Mouse (Mus musculus): ENCODE data around the gene Vmn1r85. TPM values are rescaled to one million over a fixed set of nuclear protein-coding genes. Genes with fewer than 3 reads are reported as not detected.

Vmn1r85 gene
- polyA plus RNA-seq, 1 experiment from 2014 or later, result 0.17 TPM

- 1% methylated on average over 45 of the region's 45 CpGs for WGBS
- Histone ChIP-seq H3K9me3 (ENCODE audit: control insufficient read depth, low read length) (no peaks in the 10 kb centered on the region), H3K4me3 (ENCODE audit: low read depth, low read length) (peak within 1 kb of the TSS; percentile 53), H3K27me3 (ENCODE audit: control insufficient read depth, insufficient read depth, low read length) (no peaks in the 10 kb centered on the region), H3K4me2 (ENCODE audit: low read depth, low read length) (peak within 1 kb of the TSS; percentile 87), H3K27ac (ENCODE audit: low read depth, low read length) (peak within 1 kb of the TSS; percentile 83), H3K9ac (replicated peaks; ENCODE audit: low read depth, low read length) (peak within 1 kb of the TSS; percentile 81), H3K36me3 (ENCODE audit: control insufficient read depth, insufficient read depth, low read length) (peaks cover 44% of the 10 kb centered on the region), H3K4me1 (ENCODE audit: control insufficient read depth, insufficient read depth, low read length) (peaks cover 25% of the 10 kb centered on the region)
- ATAC-seq (ENCODE audit: low read depth), result peak; percentile 80
Measured at GRCm38 (mm10) chr7:13034148-13034977, 60.6 kb downstream of the Vmn1r85 start, which contains the start of gene Chmp2a. Gene Chmp2a (minus strand): TSS chr7:13034807.

DNA sequence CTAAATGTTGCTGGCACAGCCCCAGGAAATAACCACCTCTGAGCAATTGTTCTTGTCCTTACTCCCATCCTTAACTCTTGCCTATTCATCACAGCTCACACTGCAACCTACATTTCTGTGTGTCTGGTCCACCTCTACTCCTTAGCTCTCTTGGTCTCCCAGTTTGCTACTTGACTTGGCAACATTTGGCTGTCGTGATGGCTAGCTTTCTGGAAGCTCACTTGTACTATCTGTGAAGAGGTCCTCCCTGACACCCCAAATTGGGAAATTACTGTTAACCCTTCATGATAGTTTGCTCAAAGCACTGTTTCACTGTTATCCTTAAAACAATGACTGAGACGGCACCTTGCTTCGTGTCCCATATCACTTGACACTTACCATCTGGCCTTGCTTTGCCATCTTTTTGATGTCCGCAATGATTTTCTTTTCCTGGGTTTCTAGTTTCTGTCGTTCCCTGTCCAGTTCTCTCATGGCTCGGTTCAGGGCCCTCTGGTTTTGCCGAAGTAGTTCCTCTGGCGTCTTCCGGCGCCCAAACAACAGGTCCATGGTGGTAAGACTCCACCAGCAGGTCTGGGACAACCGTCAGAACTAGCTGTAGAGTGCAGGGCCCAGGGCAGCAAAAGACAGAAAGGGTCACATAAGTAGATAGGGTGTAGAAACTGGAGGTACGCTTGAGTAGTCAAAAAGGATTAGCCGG is 61.4 kb downstream of the Vmn1r85 start:
- Histone ChIP-seq H3K4me3 (ENCODE audit: low read depth, low read length) (peak overlapping the region; percentile 53), H3K9ac (replicated peaks; ENCODE audit: low read depth, low read length) (peak overlapping the region; percentile 81), H3K4me1 (ENCODE audit: control insufficient read depth, insufficient read depth, low read length) (peaks cover 20% of the 10 kb centered on the region), H3K27me3 (ENCODE audit: control insufficient read depth, insufficient read depth, low read length) (no peaks in the 10 kb centered on the region), H3K4me2 (ENCODE audit: low read depth, low read length) (peak overlapping the region; percentile 87), H3K9me3 (ENCODE audit: control insufficient read depth, low read length) (no peaks in the 10 kb centered on the region), H3K27ac (ENCODE audit: low read depth, low read length) (peak overlapping the region; percentile 83), H3K36me3 (ENCODE audit: control insufficient read depth, insufficient read depth, low read length) (peaks cover 51% of the 10 kb centered on the region)
- no peak for ATAC-seq (ENCODE audit: low read depth)
- WGBS, result 55% methylated on average over 13 of the region's 13 CpGs

Other genes with a start within 250 kb of the Vmn1r85 start
- gene Zfp128, start 214.0 kb downstream of the Vmn1r85 start, polyA plus RNA-seq (2014; fragmentation: Nextera tagmentation; extraction: Ambion mirVana), result 7.4 and 7.9 TPM in 2 replicates
- gene Zscan22, start 197.4 kb downstream of the Vmn1r85 start, polyA plus RNA-seq (2014; fragmentation: Nextera tagmentation; extraction: Ambion mirVana), result 13.2 and 13.6 TPM in 2 replicates
- gene Rps5, start 172.9 kb downstream of the Vmn1r85 start, polyA plus RNA-seq (2014; fragmentation: Nextera tagmentation; extraction: Ambion mirVana), result 687 and 695 TPM in 2 replicates
- 0.68 and 1.3 TPM in 2 replicates for gene Rnf225, start 167.8 kb downstream of the Vmn1r85 start, polyA plus RNA-seq (2014; fragmentation: Nextera tagmentation; extraction: Ambion mirVana)
- 10.6 and 12.7 TPM in 2 replicates for gene Zfp324, start 129.3 kb downstream of the Vmn1r85 start, polyA plus RNA-seq (2014; fragmentation: Nextera tagmentation; extraction: Ambion mirVana)
- gene Zfp446, start 117.3 kb downstream of the Vmn1r85 start, polyA plus RNA-seq (2014; fragmentation: Nextera tagmentation; extraction: Ambion mirVana), result 9.8 and 10.3 TPM in 2 replicates
- 0.17 and 0.37 TPM in 2 replicates for gene Slc27a5, start 97.0 kb downstream of the Vmn1r85 start, polyA plus RNA-seq (2014; fragmentation: Nextera tagmentation; extraction: Ambion mirVana)
- 251 and 280 TPM in 2 replicates for gene Trim28, start 96.1 kb downstream of the Vmn1r85 start, polyA plus RNA-seq (2014; fragmentation: Nextera tagmentation; extraction: Ambion mirVana)
- 36.0 and 40.5 TPM in 2 replicates for gene Zbtb45, start 85.1 kb downstream of the Vmn1r85 start, polyA plus RNA-seq (2014; fragmentation: Nextera tagmentation; extraction: Ambion mirVana)
- gene Chmp2a, start 60.4 kb downstream of the Vmn1r85 start, polyA plus RNA-seq (2014; fragmentation: Nextera tagmentation; extraction: Ambion mirVana), result 196 and 199 TPM in 2 replicates
- 142 and 146 TPM in 2 replicates for gene Ube2m, start 56.9 kb downstream of the Vmn1r85 start, polyA plus RNA-seq (2014; fragmentation: Nextera tagmentation; extraction: Ambion mirVana)
- gene Mzf1, start 40.4 kb downstream of the Vmn1r85 start, polyA plus RNA-seq (2014; fragmentation: Nextera tagmentation; extraction: Ambion mirVana), result 8.4 and 9.0 TPM in 2 replicates
- gene Vmn1r86, start 24.7 kb upstream of the Vmn1r85 start, polyA plus RNA-seq (2014; fragmentation: Nextera tagmentation; extraction: Ambion mirVana), result not detected in 2 replicates
- not detected in 2 replicates for gene Vmn1r87, start 45.0 kb upstream of the Vmn1r85 start, polyA plus RNA-seq (2014; fragmentation: Nextera tagmentation; extraction: Ambion mirVana)
- not detected in 2 replicates for gene Vmn1r88, start 64.4 kb upstream of the Vmn1r85 start, polyA plus RNA-seq (2014; fragmentation: Nextera tagmentation; extraction: Ambion mirVana)
- not detected in 2 replicates for gene Vmn1r89, start 117.8 kb upstream of the Vmn1r85 start, polyA plus RNA-seq (2014; fragmentation: Nextera tagmentation; extraction: Ambion mirVana)
- 27.5 and 29.1 TPM in 2 replicates for gene Lig1, start 182.1 kb upstream of the Vmn1r85 start, polyA plus RNA-seq (2014; fragmentation: Nextera tagmentation; extraction: Ambion mirVana)
- gene Zswim9, start 183.5 kb upstream of the Vmn1r85 start, polyA plus RNA-seq (2014; fragmentation: Nextera tagmentation; extraction: Ambion mirVana), result 4.9 and 5.8 TPM in 2 replicates
- gene Pla2g4c, start 229.5 kb upstream of the Vmn1r85 start, polyA plus RNA-seq (2014; fragmentation: Nextera tagmentation; extraction: Ambion mirVana), result 0.62 and 1.1 TPM in 2 replicates